Mouse (Mus musculus): Measurements from ENCODE around the gene Ppm1h. TPM values are rescaled to one million over a fixed set of nuclear protein-coding genes. Genes with fewer than 3 reads are reported as not detected.

Ppm1h gene
- polyA plus RNA-seq, 1 experiment = 13.1 TPM

DNA sequence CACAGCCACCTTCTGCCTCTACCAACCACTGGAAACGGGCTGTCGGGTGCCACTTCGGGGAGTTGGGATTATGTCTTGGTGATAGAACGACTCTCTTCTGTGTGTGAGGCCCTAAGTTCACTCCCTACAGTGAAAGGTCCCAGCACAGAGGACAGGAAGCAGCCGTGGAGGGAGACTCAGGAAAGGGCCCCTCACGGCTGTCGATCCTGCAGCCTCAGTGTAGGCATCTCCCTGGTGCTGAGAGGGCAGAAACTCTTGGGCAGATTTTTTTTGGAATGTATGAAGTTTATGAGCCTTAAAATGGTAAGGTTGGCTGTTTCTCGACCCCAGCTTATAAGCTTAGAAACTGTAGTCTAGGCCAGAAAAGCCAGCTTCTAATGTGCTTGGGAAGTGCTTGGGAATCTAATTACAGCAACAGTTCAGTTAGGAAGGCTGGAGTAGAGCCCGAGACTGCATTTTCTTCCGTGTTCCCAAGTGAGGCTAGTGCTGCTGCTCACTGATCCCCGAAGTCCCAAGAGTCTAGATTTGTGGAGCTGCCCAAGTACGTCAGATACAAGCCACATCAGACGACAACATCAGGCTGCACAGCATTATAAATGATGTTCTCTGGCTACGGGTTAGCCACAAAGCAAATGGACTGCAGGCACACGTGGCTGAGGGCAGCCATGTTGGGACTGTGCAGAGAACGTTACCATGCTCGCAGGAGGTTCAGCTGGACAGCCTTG is 177.6 kb downstream of the Ppm1h start:
- TF ChIP-seq POLR2A (IDR thresholded peaks at IDR 0.05; ENCODE audit: borderline replicate concordance, control insufficient read depth, low read depth, low read length) = no peak
- TF ChIP-seq CTCF (IDR thresholded peaks at IDR 0.05; ENCODE audit: control insufficient read depth, insufficient read depth, low read length) = no peak
- WGBS = 65% methylated on average over 17 of the region's 17 CpGs
- no peak overlapping the region for H3K27ac ChIP-seq (ENCODE audit: control insufficient read depth, insufficient read depth, low read depth, low read length, poor library complexity)
- H3K4me3 ChIP-seq (replicated peaks; ENCODE audit: control insufficient read depth, low read depth, low read length) = no peak overlapping the region
- no peaks in the 10 kb centered on the region for H3K4me1 ChIP-seq (ENCODE audit: control insufficient read depth, insufficient read depth, low read length)

DNA sequence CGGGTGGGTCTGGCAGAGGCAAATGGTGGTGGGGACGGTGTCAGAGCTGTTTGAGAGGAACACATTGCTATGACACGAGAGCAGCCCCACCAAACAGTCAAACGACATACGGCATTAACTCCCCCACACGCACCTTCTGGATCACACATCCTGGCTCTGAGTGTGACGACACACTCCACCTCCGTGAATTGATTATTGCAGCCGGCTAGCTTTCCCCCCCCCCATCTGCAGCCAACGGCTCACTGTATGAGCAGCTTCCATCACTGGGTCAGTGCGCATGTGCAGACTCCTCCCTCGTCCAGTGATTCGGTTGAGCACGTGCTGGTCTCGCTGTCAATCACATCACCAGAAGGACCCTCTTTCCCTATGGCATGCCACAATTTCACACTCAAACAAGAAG is 178.6 kb downstream of the Ppm1h start:
- TF ChIP-seq POLR2A (IDR thresholded peaks at IDR 0.05; ENCODE audit: borderline replicate concordance, control insufficient read depth, low read depth, low read length) = no peak
- TF ChIP-seq CTCF (IDR thresholded peaks at IDR 0.05; ENCODE audit: control insufficient read depth, insufficient read depth, low read length) = no peak
- H3K27ac ChIP-seq (ENCODE audit: control insufficient read depth, insufficient read depth, low read depth, low read length, poor library complexity) = no peak overlapping the region
- 90% methylated on average over 15 of the region's 15 CpGs for WGBS
- H3K4me3 ChIP-seq (replicated peaks; ENCODE audit: control insufficient read depth, low read depth, low read length) = no peak overlapping the region
- H3K4me1 ChIP-seq (ENCODE audit: control insufficient read depth, insufficient read depth, low read length) = no peaks in the 10 kb centered on the region

DNA sequence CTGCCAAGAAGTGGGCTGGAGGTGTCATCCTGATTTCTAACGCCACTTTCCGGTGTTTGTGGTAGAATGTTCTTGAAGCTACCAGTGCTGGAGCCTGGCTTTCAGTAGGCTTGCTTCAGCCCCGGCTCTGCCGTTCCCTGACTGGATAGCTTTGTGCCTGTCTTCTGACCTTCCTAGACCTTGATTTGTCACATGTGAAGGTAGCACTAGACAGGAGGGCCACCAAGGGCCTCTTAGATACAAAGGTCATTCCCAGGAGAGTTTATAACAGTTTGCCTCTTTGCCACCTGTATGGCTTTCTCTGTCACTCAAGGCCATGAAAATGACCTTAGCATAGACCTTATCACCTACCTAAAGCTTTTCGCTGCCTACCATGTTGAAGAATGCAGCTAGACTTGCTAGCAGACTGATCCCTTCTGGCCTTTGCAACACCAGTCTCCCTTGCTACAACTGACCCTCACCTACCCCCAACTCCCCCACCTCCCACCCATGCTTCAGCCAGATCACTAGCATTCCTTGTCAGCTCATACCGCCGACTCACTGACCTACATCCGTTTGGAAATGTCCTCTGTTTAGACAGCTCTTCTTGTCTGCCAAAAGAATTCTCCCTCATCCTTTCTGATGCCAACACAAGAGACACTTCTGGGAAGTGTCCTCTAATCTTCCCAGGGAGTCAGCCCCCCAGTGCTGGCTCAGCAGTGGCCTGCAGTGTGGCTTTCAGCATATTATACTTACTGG is 180.5 kb downstream of the Ppm1h start:
- 87% methylated on average over 8 of the region's 8 CpGs for WGBS
- no peaks in the 10 kb centered on the region for H3K4me1 ChIP-seq (ENCODE audit: control insufficient read depth, insufficient read depth, low read length)

DNA sequence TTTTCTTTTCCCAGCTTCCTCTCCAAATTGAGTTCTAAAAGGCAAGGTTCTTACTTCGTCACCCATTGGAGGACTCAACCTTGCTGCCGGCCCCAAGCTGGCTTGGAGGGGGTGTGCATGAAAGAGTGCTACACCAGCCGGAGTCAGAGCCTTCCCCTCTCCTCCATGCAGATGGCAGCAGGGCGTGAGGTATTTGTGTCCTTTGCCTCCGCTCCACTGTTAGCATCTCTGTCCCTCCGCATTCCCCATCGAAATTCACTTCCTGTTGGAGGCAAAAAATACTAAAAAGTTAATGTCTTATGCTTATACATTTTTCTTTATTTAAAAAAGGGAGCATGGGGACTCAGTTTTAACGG is 181.1 kb downstream of the Ppm1h start:
- H3K27ac ChIP-seq (ENCODE audit: control insufficient read depth, insufficient read depth, low read depth, low read length, poor library complexity) = no peak overlapping the region
- 80% methylated on average over 8 of the region's 8 CpGs for WGBS

More for the DNA sequence above, 180.5 kb downstream of the Ppm1h start:
- Histone ChIP-seq H3K27ac (ENCODE audit: control insufficient read depth, insufficient read depth, low read depth, low read length, poor library complexity) (no peak overlapping the region), H3K4me3 (replicated peaks; ENCODE audit: control insufficient read depth, low read depth, low read length) (no peak overlapping the region)
- TF ChIP-seq POLR2A (IDR thresholded peaks at IDR 0.05; ENCODE audit: borderline replicate concordance, control insufficient read depth, low read depth, low read length) (no peak), CTCF (IDR thresholded peaks at IDR 0.05; ENCODE audit: control insufficient read depth, insufficient read depth, low read length) (no peak)

DNA sequence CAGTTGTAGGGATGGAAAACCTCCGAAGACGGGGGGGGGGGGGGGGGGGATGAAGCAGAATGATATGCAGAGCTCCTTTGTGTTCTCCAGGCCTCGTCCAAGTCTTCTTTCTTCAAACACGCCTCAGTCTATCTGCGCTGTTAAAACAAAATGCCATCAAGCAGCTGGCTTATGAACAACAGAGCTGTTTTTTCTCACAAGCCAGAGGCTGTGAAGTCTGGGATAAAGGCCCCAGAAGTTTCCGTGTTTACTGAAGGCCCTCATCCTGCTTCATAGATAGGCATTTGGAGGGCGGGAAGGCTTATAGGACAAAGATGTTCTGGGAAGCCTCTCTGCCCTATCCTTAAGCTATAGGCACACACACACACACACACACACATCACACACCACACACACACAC is 181.5 kb downstream of the Ppm1h start:
- no peak overlapping the region for H3K27ac ChIP-seq (ENCODE audit: control insufficient read depth, insufficient read depth, low read depth, low read length, poor library complexity)
- WGBS = 70% methylated on average over 7 of the region's 7 CpGs

More for the DNA sequence above, 181.1 kb downstream of the Ppm1h start:
- Histone ChIP-seq H3K4me3 (replicated peaks; ENCODE audit: control insufficient read depth, low read depth, low read length) (no peak overlapping the region), H3K4me1 (ENCODE audit: control insufficient read depth, insufficient read depth, low read length) (no peaks in the 10 kb centered on the region)
- TF ChIP-seq CTCF (IDR thresholded peaks at IDR 0.05; ENCODE audit: control insufficient read depth, insufficient read depth, low read length) (no peak), POLR2A (IDR thresholded peaks at IDR 0.05; ENCODE audit: borderline replicate concordance, control insufficient read depth, low read depth, low read length) (no peak)

DNA sequence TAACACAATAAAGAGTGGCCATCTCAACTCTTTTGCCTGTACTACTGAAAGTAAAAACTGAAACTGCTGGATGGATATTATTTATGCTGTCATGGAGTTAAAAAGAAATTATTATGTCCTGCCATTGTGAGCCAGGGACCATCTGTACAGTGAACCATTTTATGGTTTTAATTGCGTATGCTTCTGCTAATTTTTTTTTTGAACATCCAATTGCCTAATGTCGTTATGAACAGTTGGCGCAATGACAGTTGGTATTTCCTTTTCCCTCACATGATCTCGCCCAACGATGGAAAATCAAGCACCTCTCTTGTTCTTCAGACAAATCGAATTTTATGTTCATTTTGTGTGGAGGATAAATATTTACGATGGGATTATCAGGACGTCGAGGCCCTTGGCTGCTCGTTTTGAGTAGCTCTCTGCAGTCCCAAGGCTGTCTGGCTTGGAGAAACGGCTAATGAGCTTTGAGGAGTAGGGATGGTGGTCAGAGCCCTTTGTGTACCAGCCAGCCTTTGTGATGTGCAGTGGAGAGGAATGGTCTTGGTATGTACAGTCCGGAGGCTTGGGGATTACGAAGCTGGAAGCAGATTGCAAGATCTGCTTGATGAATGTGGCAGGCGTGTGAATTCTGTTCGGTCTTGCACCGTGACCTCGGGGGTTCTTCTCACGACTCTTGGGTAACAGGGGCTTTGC is 183.3 kb downstream of the Ppm1h start:
- H3K27ac ChIP-seq (ENCODE audit: control insufficient read depth, insufficient read depth, low read depth, low read length, poor library complexity) = no peak overlapping the region
- TF ChIP-seq POLR2A (IDR thresholded peaks at IDR 0.05; ENCODE audit: borderline replicate concordance, control insufficient read depth, low read depth, low read length) (no peak), CTCF (IDR thresholded peaks at IDR 0.05; ENCODE audit: control insufficient read depth, insufficient read depth, low read length) (no peak)
- H3K4me3 ChIP-seq (replicated peaks; ENCODE audit: control insufficient read depth, low read depth, low read length) = no peak overlapping the region
- WGBS = 83% methylated on average over 18 of the region's 18 CpGs
- H3K4me1 ChIP-seq (ENCODE audit: control insufficient read depth, insufficient read depth, low read length) = no peaks in the 10 kb centered on the region

More for the DNA sequence above, 181.5 kb downstream of the Ppm1h start:
- Histone ChIP-seq H3K4me3 (replicated peaks; ENCODE audit: control insufficient read depth, low read depth, low read length) (no peak overlapping the region), H3K4me1 (ENCODE audit: control insufficient read depth, insufficient read depth, low read length) (no peaks in the 10 kb centered on the region)
- TF ChIP-seq POLR2A (IDR thresholded peaks at IDR 0.05; ENCODE audit: borderline replicate concordance, control insufficient read depth, low read depth, low read length) = no peak
- TF ChIP-seq CTCF (IDR thresholded peaks at IDR 0.05; ENCODE audit: control insufficient read depth, insufficient read depth, low read length) = no peak

DNA sequence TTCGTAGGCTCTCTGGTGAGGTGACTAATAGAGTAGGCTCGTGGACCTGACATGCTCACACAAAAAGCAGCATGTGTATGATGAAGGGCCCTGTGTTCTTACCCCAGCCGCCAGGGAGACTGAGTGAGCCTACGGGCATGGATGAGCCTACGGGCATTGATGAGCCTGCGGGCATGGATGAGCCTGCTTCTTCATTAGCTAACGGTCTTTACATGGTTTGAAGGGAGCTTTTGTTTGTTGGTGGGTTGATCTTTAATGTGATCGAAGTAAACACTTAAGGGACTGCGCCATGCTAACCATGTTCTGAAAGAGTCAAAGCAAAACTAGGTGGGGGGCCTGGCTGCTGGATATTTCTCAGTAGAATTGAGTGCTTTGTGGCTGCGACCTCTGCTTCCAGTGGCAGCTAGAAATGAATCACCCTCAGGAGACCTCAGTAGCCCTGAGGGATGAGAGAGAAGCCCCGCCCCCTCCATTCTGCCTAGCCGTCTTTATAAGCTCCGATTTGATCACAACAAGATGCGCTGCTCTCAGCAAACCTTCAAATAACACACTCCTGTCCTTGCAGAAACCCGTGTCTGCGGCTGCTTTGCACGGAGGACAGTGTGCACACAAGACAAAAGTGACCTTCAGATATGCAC is 183.9 kb downstream of the Ppm1h start:
- no peak overlapping the region for H3K4me3 ChIP-seq (replicated peaks; ENCODE audit: control insufficient read depth, low read depth, low read length)
- no peak overlapping the region for H3K27ac ChIP-seq (ENCODE audit: control insufficient read depth, insufficient read depth, low read depth, low read length, poor library complexity)
- no peaks in the 10 kb centered on the region for H3K4me1 ChIP-seq (ENCODE audit: control insufficient read depth, insufficient read depth, low read length)
- TF ChIP-seq POLR2A (IDR thresholded peaks at IDR 0.05; ENCODE audit: borderline replicate concordance, control insufficient read depth, low read depth, low read length) (no peak), CTCF (IDR thresholded peaks at IDR 0.05; ENCODE audit: control insufficient read depth, insufficient read depth, low read length) (no peak)
- WGBS = 88% methylated on average over 17 of the region's 17 CpGs

Data from bone marrow, adult 2 months (tissue).